Mouse (Mus musculus) midbrain, postnatal 0 days (tissue): ENCODE data around the gene Selenoo. TPM values are rescaled to one million over a fixed set of nuclear protein-coding genes. Genes with fewer than 3 reads are reported as not detected.

Source experiments
- ATAC-seq: fragments of 200-750 bp; cut with Nextera tagmentation; 2 replicates; pipeline ENCODE4 v1.8.0; 2017; ENCODE audit warnings: moderate number of reproducible peaks, mild to moderate bottlenecking, moderate TSS enrichment, moderate library complexity; ENCODE audit not compliant: low FRiP score
- DNase-seq: peaks from one replicate; pipeline ENCODE4 v3.0.0-alpha.2; 2015; ENCODE audit warnings: low spot score
- H3K27ac ChIP-seq: fragments of 300-500 bp; sonication (generic); 2 replicates; pipeline ENCODE4 v1.5.1; 2014; ENCODE audit warnings: low read depth, mild to moderate bottlenecking, low read length, mixed read lengths
- H3K27me3 ChIP-seq: fragments of 300-500 bp; sonication (generic); 2 replicates; pipeline ENCODE4 v1.6.1; 2014; ENCODE audit warnings: low read length, control low read depth, mixed read lengths; ENCODE audit not compliant: insufficient read depth
- H3K36me3 ChIP-seq: fragments of 300-500 bp; sonication (generic); 2 replicates; pipeline ENCODE4 v1.6.1; 2014; ENCODE audit warnings: low read length, control low read depth, mixed read lengths; ENCODE audit not compliant: insufficient read depth
- H3K4me1 ChIP-seq: fragments of 300-500 bp; sonication (generic); 2 replicates; pipeline ENCODE4 v1.6.1; 2014; ENCODE audit warnings: mild to moderate bottlenecking, control low read depth, antibody characterized with exemption, low read length, mixed read lengths; ENCODE audit not compliant: insufficient read depth
- H3K4me2 ChIP-seq: fragments of 300-500 bp; sonication (generic); 2 replicates; pipeline ENCODE4 v1.6.1; 2014; ENCODE audit warnings: low read depth, mild to moderate bottlenecking, low read length, mixed read lengths; ENCODE audit not compliant: poor library complexity, severe bottlenecking
- H3K4me3 ChIP-seq: fragments of 300-500 bp; sonication (generic); 2 replicates; pipeline ENCODE4 v1.5.1; 2014; ENCODE audit warnings: low read depth, mild to moderate bottlenecking, low read length, moderate library complexity
- H3K9ac ChIP-seq: fragments of 300-500 bp; sonication (generic); replicated peaks from 2 replicates; pipeline ENCODE4 v1.6.1; 2014; ENCODE audit warnings: mild to moderate bottlenecking, low read length, moderate library complexity, mixed read lengths; ENCODE audit not compliant: poor library complexity, severe bottlenecking
- H3K9me3 ChIP-seq: fragments of 300-500 bp; sonication (generic); 2 replicates; pipeline ENCODE4 v1.6.1; 2016; ENCODE audit warnings: low read length, control low read depth
- CTCF ChIP-seq: IDR thresholded peaks from 2 replicates; pipeline ENCODE4 v1.5.1; 2016; ENCODE audit warnings: antibody characterized with exemption, mild to moderate bottlenecking
- WGBS: fragments of 180-500 bp; shearing (Covaris S2); extraction: QIAGEN DNeasy Blood & Tissue Kit; methylation state at CpG from one replicate; pipeline ENCODE4 v1.1.7; 2014; 5-methylcytosine and 5-hydroxymethylcytosine counted together
- polyA plus RNA-seq: library from polyadenylated mRNA; unstranded; fragments of >200 nt; fragmentation: Nextera tagmentation; extraction: Ambion mirVana; gene quantifications from 2 replicates; pipeline ENCODE4 v1.2.1, GENCODE M21; 2015
- total RNA-seq: library from RNA; depleted of rRNA; stranded (reverse); fragments of >200 nt; gene quantifications from 2 replicates; pipeline ENCODE4 v1.2.3, GENCODE M21; 2014

Gene Selenoo
- total and polyA plus RNA-seq, 2 experiments from 2014 or later = 19.0 to 42.3 TPM

DNA sequence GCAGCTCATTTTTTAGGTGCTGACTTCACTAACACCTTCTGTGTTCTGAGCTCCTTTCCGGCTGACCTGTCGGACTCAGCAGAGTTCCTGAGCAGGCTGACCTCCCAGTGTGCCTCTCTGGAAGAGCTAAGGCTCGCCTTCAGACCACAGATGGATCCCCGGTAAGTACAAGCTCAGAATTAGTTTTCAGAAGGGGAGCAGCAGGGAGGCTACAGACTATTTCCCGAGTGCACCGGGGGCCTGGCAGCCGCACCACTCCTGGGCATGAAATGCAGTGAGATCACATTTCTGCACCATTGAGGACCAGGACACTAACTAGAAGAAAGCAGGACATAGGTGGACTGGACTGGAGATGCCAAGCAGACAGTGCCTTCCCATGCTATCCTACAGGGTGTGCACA is 9.7 kb downstream of the Selenoo start:
- 87% methylated on average over 7 of the region's 7 CpGs for WGBS
- ATAC-seq (no peak), DNase-seq (no peak)
- Histone ChIP-seq H3K27me3 (no peaks in the 10 kb centered on the region), H3K4me1 (no peaks in the 10 kb centered on the region), H3K36me3 (peaks cover 91% of the 10 kb centered on the region), H3K4me2 (no peak overlapping the region), H3K27ac (no peak overlapping the region), H3K9ac (no peak overlapping the region), H3K9me3 (no peaks in the 10 kb centered on the region), H3K4me3 (no peak overlapping the region)
- no peak for TF ChIP-seq CTCF

GRCm38 (mm10) chr15:89100823-89101222 is 11.9 kb downstream of the Selenoo start:
- Histone ChIP-seq H3K4me3 (no peak overlapping the region), H3K36me3 (peaks cover 90% of the 10 kb centered on the region), H3K9me3 (no peaks in the 10 kb centered on the region), H3K27me3 (no peaks in the 10 kb centered on the region), H3K27ac (no peak overlapping the region), H3K4me2 (no peak overlapping the region), H3K9ac (no peak overlapping the region), H3K4me1 (no peaks in the 10 kb centered on the region)
- ATAC-seq (no peak), DNase-seq (no peak)
- WGBS = 91% methylated on average over 12 of the region's 12 CpGs
- no peak for TF ChIP-seq CTCF

DNA sequence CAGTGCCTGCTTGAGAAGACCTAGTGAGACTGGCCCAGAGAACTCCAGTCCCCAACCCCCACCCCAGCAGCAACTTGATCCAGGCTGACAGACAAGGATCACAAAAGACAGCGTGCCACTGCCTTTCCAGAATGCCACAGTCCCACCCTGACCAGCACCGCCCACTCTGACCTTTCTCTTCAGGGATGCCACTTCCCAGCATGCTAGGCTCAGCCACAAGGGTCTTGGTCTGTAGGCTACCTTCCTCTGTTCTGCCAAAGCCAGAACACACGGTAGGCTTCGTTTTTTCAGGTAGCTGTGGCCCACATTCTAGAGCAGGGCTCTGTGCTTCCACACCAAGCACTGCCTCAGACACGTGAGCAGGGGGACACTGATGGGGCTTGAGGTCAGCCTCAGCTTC is 13.8 kb downstream of the Selenoo start:
- DNase-seq = no peak
- Histone ChIP-seq H3K4me1 (no peaks in the 10 kb centered on the region), H3K4me2 (no peak overlapping the region), H3K9me3 (no peaks in the 10 kb centered on the region), H3K36me3 (peaks cover 86% of the 10 kb centered on the region), H3K4me3 (no peak overlapping the region), H3K27me3 (no peaks in the 10 kb centered on the region), H3K27ac (no peak overlapping the region), H3K9ac (no peak overlapping the region)
- no peak for ATAC-seq
- WGBS = 51% methylated on average over 5 of the region's 5 CpGs
- no peak for TF ChIP-seq CTCF

GRCm38 (mm10) chr15:89103921-89104320 is 15.0 kb downstream of the Selenoo start:
- 85% methylated on average over 10 of the region's 10 CpGs for WGBS
- Histone ChIP-seq H3K4me2 (no peak overlapping the region), H3K4me3 (no peak overlapping the region), H3K9ac (no peak overlapping the region), H3K36me3 (peaks cover 88% of the 10 kb centered on the region), H3K4me1 (no peaks in the 10 kb centered on the region), H3K27me3 (no peaks in the 10 kb centered on the region), H3K9me3 (no peaks in the 10 kb centered on the region), H3K27ac (no peak overlapping the region)
- no peak for DNase-seq
- no peak for TF ChIP-seq CTCF
- no peak for ATAC-seq

GRCm38 (mm10) chr15:89104425-89104824 is 15.5 kb downstream of the Selenoo start:
- Histone ChIP-seq H3K27ac (no peak overlapping the region), H3K4me3 (no peak overlapping the region), H3K4me1 (no peaks in the 10 kb centered on the region), H3K9me3 (no peaks in the 10 kb centered on the region), H3K4me2 (no peak overlapping the region), H3K9ac (no peak overlapping the region), H3K27me3 (no peaks in the 10 kb centered on the region), H3K36me3 (peaks cover 88% of the 10 kb centered on the region)
- TF ChIP-seq CTCF = no peak
- no peak for ATAC-seq
- 94% methylated on average over 8 of the region's 8 CpGs for WGBS
- no peak for DNase-seq

DNA sequence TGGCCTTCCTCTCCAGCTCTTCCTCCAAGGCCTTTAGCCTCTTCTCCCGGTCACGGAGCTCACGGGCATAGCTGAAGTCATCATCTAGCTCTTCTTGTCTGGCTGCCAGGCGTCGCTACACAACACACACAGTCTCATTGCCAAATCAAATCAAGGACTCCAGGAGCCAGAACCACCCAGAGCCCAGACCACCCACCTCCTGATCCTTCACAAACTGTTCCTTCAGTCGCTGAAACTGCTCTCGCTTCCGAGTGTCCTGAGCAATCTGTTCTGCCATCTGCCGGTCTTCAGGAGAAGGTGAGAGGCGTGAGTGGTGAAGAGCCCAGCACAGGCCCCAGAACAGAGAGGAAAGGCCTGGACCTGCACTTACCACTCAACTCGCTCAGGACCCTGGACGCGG is 17.2 kb downstream of the Selenoo start:
- Histone ChIP-seq H3K9me3 (no peaks in the 10 kb centered on the region), H3K27me3 (no peaks in the 10 kb centered on the region), H3K27ac (no peak overlapping the region), H3K4me2 (no peak overlapping the region), H3K4me1 (no peaks in the 10 kb centered on the region), H3K9ac (no peak overlapping the region), H3K4me3 (no peak overlapping the region), H3K36me3 (peaks cover 88% of the 10 kb centered on the region)
- WGBS = 92% methylated on average over 13 of the region's 13 CpGs
- DNase-seq (no peak), ATAC-seq (no peak)
- no peak for TF ChIP-seq CTCF
